In genomic region chrX:99395067-99395466, GRCm38 (mm10) we compare ENCODE assay signal across 16 mouse cellular contexts.
"Had no signal": no experiment of that assay in that cellular context is flagged by ENCODE, and none has a peak within 500 bp of the region (broad histone marks: within the 10 kb centered on the region; RNA-seq: fewer than 3 reads in every experiment).

No protein-coding gene starts in this region.

- DNase-seq: gastrocnemius, postnatal 14 days; gastrocnemius, postnatal 36 days; heart, adult 18-20 months; heart, postnatal 10 days; heart, postnatal 36 days; kidney, adult 11 months; kidney, adult 2 months; kidney, adult 9 months; kidney, postnatal 14 days; kidney, postnatal 36 days; layer of hippocampus, adult 9-11 months; layer of hippocampus, postnatal 36 days; left cerebral cortex, postnatal 4 days had no signal

- ATAC-seq: hindbrain, postnatal 0 days; intestine, embryonic 16.5 days; liver, embryonic 12.5 days had no signal
